Mouse (Mus musculus) urinary bladder, postnatal 36 days (tissue): ENCODE measurements at regions not wholly inside any gene's neighbourhood (a gene's known extent, or its start where the extent isn't known, plus 50 kb on each side); places are given as distances from the start of the nearest gene placed in this dataset.
A peak's percentile ranks its signal among the peaks of the same experiment; 100 is the strongest.

Experiments
- DNase-seq, 2 experiments: peaks; one replicate each; pipeline ENCODE4 v3.0.0; 2022; ENCODE audit warnings: low spot score in 2 of 2, mixed read lengths in 1 of 2

DNA sequence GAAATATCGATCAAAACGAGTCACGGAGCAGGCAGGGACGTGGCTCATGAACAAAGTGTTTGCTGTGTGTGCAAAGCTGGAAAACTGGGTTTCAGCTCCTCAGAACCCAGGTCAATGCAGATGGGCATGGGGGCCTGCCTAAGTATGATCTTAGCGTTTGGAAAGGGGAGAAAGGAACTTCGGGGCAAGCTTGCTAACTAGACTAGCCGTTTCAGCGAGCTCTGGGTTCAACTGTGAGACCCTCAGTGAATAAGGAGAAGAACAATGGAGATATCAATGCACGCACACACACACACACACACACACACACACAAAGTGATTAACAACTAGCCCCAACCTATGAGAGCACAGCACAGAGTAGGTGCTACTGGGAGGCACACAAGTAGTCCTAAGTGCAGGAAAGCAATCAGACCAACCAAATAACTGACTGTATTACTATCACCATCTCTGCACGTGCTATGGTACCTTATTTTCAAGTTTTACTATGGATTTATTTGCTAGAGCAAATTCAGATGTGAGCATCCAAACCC, 64.3 kb upstream of the Klf3 start:
- DNase-seq, result no peak

DNA sequence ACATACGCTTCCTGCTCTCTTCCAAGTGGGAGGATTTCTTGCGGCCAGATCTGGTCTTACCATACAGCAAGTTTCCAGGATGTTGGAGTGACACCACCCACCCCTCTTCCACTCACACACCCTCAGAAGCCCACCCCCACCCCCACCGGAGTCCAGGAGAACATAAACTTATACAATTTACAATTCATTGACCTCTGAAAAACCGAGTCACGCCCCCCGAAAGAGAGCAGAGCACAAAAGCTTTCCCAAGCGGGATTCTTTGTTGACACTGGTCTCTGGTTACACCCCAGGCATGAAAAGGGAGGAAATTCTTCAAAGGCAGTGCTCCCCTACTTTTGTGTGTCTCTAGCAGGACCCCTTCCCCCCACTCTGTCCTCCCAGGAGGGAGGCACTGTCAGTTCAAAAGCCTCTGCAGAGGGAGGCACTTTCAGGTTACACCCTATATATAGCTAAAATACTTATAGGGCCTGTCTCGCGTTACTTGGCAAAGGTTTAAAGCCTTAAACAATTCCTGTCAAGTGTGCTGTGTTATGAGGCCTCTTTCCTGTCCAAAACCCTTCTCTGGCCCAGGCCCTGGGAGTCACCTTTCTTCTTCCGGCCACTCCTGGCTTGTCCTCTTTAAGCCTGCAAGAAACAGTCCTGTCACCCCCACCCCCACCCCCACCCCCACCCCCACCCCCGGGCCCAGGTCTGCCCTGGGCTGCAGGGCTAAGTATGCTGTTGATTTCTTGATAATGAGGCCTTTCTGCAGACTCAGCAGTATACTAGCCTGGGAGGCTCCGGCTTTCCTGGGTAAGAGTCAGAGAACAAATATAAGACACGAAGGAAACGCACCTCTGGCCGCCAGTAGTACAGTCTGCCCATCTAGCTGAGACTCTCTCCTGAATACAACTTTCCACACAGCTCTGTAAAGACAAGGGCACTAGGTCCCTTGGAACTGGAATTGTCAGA, 63.6 kb upstream of the Klf3 start:
- peak in 1 of 2 experiments; percentile 9 for DNase-seq

DNA sequence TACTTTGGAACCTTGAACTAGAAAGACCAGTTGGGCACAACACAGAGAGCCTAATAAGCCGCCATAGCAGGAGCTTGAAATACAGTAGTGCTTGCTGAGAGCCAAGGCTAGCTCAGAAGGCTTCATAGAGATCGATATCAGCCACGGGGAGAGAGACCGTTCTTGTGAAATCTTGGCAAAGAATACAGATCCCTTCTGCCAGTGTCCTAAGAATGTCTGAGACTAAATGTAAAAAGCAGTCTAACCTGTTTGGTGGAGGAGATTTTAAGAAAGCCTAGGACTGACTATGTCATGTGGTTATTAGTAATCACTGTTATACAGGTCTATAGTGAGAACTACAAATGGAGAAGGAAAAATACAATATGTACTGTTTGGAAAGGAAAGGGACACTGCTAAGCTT, 59.1 kb upstream of the Klf3 start:
- no peak for DNase-seq

DNA sequence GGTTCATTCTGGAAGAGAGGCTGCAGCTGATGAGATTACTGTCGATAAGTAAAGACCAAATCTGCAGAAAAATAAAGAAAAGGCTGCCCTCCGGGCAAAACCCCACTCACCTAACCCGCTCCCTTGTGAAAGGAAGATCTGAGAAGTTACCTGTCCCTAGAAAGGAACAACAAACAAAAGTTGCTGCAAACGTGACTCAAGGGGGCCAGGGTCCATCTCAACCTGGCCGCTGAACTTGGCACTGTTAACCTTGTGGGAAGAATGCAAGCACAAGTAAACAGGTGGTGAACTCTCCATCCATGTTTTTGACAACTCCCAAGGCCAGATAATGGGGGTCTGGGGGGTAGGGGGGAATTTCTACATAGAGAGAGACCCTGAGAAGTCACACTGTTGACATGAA, 58.7 kb upstream of the Klf3 start:
- DNase-seq, result no peak

DNA sequence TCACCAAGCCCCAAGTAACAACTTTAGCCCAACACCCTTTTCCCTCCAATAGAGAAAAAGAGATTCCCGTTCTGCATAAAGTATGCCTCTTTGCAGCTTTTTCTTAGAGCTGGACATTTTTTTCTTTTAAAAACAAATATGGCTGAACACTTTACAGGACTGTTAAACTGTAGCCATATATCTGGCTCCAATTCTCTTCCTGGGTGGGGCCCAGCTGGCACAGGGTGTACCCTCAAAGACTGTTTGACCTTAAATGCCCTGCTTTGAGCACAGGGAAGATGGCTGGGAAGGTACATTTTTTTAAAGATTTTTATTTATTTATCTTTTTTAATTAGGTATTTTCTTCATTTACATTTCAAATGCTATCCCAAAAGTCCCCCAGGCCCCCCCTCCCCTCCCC, 55.7 kb upstream of the Klf3 start:
- no peak for DNase-seq

DNA sequence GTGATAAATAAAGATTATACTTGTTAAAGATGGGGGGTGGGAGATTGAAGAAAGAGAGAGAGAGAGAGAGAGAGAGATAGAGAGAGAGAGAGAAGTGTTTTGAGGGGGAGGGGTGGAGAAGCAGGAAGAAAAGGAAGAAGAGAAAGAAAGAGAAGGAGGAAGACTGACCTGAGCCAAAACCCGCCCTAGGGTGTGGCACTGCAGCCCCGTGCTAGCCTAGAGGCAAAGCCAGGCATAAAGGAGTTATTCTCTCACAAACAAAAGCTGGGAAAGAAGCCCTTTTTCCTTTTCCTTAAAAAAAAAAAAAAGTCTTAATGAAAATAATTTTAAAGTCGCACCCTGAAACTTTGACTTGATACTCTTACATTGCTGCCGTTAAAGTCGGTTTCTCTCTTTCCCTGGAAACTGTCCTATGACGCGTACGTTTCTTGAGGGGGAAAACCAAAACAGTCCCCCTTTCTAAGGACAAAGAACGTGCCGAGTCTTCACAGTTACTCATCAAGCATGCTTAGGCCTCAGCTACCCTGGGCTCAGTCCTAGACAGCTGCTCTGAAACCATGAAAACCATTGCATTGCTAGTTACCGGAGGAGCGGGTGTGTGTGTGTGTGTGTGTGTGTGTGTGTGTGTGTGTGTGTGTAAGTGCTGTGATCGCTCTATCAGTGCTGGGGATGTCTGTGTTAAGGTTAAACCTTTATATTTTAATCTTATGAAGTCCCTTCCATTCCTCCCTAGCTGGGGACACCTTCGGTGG, 53.6 kb upstream of the Klf3 start:
- DNase-seq, result no peak

DNA sequence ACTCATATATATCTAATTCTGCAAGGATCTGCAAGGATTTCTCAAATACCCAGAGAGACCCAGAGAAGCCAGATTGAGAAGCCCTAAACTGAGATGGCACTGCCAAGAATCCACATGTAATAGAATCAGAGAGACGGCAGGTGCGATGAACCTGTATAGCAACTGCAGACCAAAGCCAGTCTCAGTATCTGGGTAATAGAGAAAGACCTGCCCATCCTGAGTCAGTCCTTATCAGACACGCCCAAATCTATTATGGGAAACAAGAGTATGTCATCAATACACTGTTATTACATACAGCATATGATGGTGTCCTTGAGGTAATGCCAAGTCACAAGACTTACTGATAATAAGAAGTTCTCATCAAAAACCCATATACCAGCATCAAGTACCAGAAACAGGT, 52.8 kb upstream of the Klf3 start:
- no peak for DNase-seq

DNA sequence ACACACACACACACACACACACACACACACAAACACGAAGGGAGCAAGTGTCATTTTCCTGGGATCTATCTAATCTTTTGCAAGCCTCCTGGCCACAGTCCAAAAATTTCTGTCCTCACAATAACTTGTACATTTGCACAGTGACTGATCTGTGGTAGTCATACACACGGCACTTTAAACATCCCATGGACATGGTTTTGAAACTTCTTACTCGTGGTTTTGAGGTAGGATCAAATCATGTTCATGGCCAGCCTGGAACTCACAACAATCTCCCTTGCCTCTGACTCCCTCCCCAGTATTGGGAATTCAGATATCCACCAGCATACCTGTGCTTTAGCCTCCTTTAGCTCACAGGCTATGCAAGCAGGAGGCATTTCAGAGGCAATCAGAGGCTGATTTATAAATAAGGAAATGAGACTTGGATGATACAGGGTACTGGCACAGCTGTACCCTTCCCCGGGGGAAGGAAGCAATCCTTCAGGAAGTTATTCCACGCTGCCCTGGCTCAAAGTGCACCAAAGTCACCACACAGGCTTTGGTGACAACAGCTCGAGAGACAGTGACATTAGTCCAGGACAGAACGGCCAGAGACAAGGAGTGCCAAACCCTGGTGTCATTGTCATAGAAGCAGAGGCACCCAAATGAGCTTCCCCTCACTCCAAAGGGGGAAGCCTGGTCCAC, 52.1 kb upstream of the Klf3 start:
- no peak for DNase-seq

DNA sequence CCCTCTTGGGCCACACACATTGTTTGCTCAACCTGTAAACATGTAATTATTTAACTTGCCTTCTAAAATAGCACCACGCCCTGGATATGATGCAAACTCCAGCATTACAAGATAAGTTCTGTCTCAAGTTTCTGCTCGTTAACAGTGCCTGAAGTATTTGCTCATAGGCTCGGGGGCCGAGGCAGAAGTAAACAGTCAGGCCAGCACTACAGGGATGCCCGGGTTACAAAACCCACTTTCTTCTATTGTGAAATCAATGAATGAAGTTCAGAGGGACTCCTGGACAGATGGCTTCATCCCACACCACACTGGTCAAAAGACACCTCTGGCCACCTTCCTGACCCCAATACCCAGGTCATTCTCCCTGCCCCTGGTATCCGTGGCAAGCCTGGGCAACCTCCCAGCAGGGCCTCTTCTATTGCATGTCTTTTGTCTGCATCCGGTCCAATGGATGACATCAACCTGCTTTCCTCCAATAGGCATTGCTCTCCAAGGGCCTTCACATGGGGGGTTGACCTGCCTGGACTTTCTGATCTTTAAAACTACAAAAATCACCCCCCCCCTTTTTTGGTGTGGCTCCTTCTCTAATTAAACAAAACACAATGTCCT, 49.9 kb upstream of the Klf3 start:
- DNase-seq, result peak in 1 of 2 experiments; percentile 22
